Mouse (Mus musculus): ENCODE data around the gene Rbms3. TPM values are rescaled to one million over a fixed set of nuclear protein-coding genes. Genes with fewer than 3 reads are reported as not detected.

Gene Rbms3
- polyA plus RNA-seq, 1 experiment from 2014 or later, result 76.1 TPM

- no peak overlapping the region for H3K9ac ChIP-seq (ENCODE audit: low read length)
- no peaks in the 10 kb centered on the region for H3K9me3 ChIP-seq (replicated peaks; ENCODE audit: control insufficient read depth, low read length)
- WGBS, result 77% methylated on average over 11 of the region's 11 CpGs
- no peak overlapping the region for H3K4me2 ChIP-seq (ENCODE audit: low read depth, low read length)
- H3K4me3 ChIP-seq (replicated peaks; ENCODE audit: low read length), result no peak overlapping the region
- no peaks in the 10 kb centered on the region for H3K27me3 ChIP-seq (ENCODE audit: control insufficient read depth, insufficient read depth, low read length)
- no peaks in the 10 kb centered on the region for H3K4me1 ChIP-seq (ENCODE audit: control insufficient read depth, insufficient read depth, low read length)
- ATAC-seq (ENCODE audit: insufficient read depth, low FRiP score), result no peak
- H3K36me3 ChIP-seq (ENCODE audit: control insufficient read depth, insufficient read depth, low read length), result peaks cover 4% of the 10 kb centered on the region; the same call in 1 of the 2 replicates
- no peak overlapping the region for H3K27ac ChIP-seq (ENCODE audit: low read length)
Measured at GRCm38 (mm10) chr9:116786136-116787046, 843.3 kb downstream of the Rbms3 start.

GRCm38 (mm10) chr9:116771820-116772219, 857.9 kb downstream of the Rbms3 start:
- no peak overlapping the region for H3K9ac ChIP-seq (ENCODE audit: low read length)
- H3K4me1 ChIP-seq (ENCODE audit: control insufficient read depth, insufficient read depth, low read length), result no peaks in the 10 kb centered on the region
- H3K9me3 ChIP-seq (replicated peaks; ENCODE audit: control insufficient read depth, low read length), result no peaks in the 10 kb centered on the region
- 39% methylated on average over 3 of the region's 3 CpGs for WGBS
- no peak overlapping the region for H3K4me3 ChIP-seq (replicated peaks; ENCODE audit: low read length)
- H3K4me2 ChIP-seq (ENCODE audit: low read depth, low read length), result no peak overlapping the region
- no peak for ATAC-seq (ENCODE audit: insufficient read depth, low FRiP score)
- H3K36me3 ChIP-seq (ENCODE audit: control insufficient read depth, insufficient read depth, low read length), result no peaks in the 10 kb centered on the region
- H3K27me3 ChIP-seq (ENCODE audit: control insufficient read depth, insufficient read depth, low read length), result no peaks in the 10 kb centered on the region
- H3K27ac ChIP-seq (ENCODE audit: low read length), result no peak overlapping the region

GRCm38 (mm10) chr9:116769358-116770054, 860.2 kb downstream of the Rbms3 start:
- H3K36me3 ChIP-seq (ENCODE audit: control insufficient read depth, insufficient read depth, low read length), result no peaks in the 10 kb centered on the region
- no peak overlapping the region for H3K4me3 ChIP-seq (replicated peaks; ENCODE audit: low read length)
- no peak overlapping the region for H3K9ac ChIP-seq (ENCODE audit: low read length)
- H3K9me3 ChIP-seq (replicated peaks; ENCODE audit: control insufficient read depth, low read length), result no peaks in the 10 kb centered on the region
- WGBS, result 56% methylated on average over 12 of the region's 12 CpGs
- H3K4me1 ChIP-seq (ENCODE audit: control insufficient read depth, insufficient read depth, low read length), result no peaks in the 10 kb centered on the region
- no peak overlapping the region for H3K4me2 ChIP-seq (ENCODE audit: low read depth, low read length)
- no peaks in the 10 kb centered on the region for H3K27me3 ChIP-seq (ENCODE audit: control insufficient read depth, insufficient read depth, low read length)
- H3K27ac ChIP-seq (ENCODE audit: low read length), result no peak overlapping the region
- ATAC-seq (ENCODE audit: insufficient read depth, low FRiP score), result no peak

GRCm38 (mm10) chr9:116762395-116763025, 867.2 kb downstream of the Rbms3 start:
- no peak overlapping the region for H3K27ac ChIP-seq (ENCODE audit: low read length)
- H3K4me1 ChIP-seq (ENCODE audit: control insufficient read depth, insufficient read depth, low read length), result no peaks in the 10 kb centered on the region
- H3K4me2 ChIP-seq (ENCODE audit: low read depth, low read length), result no peak overlapping the region
- no peaks in the 10 kb centered on the region for H3K27me3 ChIP-seq (ENCODE audit: control insufficient read depth, insufficient read depth, low read length)
- no peak overlapping the region for H3K4me3 ChIP-seq (replicated peaks; ENCODE audit: low read length)
- peak; percentile 25; the same call in 1 of the 2 replicates for ATAC-seq (ENCODE audit: insufficient read depth, low FRiP score)
- no peaks in the 10 kb centered on the region for H3K36me3 ChIP-seq (ENCODE audit: control insufficient read depth, insufficient read depth, low read length)
- H3K9me3 ChIP-seq (replicated peaks; ENCODE audit: control insufficient read depth, low read length), result no peaks in the 10 kb centered on the region
- H3K9ac ChIP-seq (ENCODE audit: low read length), result no peak overlapping the region
- WGBS, result 55% methylated on average over 10 of the region's 10 CpGs

GRCm38 (mm10) chr9:116748857-116749584, 880.7 kb downstream of the Rbms3 start:
- Histone ChIP-seq H3K4me1 (ENCODE audit: control insufficient read depth, insufficient read depth, low read length) (0 out of 2 replicates have a peak, but pooled peaks cover 5% of the 10 kb centered on the region), H3K4me2 (ENCODE audit: low read depth, low read length) (no peak overlapping the region), H3K4me3 (replicated peaks; ENCODE audit: low read length) (no peak overlapping the region), H3K36me3 (ENCODE audit: control insufficient read depth, insufficient read depth, low read length) (no peaks in the 10 kb centered on the region), H3K27me3 (ENCODE audit: control insufficient read depth, insufficient read depth, low read length) (no peaks in the 10 kb centered on the region), H3K9ac (ENCODE audit: low read length) (no peak overlapping the region), H3K27ac (ENCODE audit: low read length) (no peak overlapping the region), H3K9me3 (replicated peaks; ENCODE audit: control insufficient read depth, low read length) (no peaks in the 10 kb centered on the region)
- WGBS, result 42% methylated on average over 11 of the region's 11 CpGs
- no peak for ATAC-seq (ENCODE audit: insufficient read depth, low FRiP score)

GRCm38 (mm10) chr9:116748346-116748745, 881.4 kb downstream of the Rbms3 start:
- no peaks in the 10 kb centered on the region for H3K36me3 ChIP-seq (ENCODE audit: control insufficient read depth, insufficient read depth, low read length)
- H3K4me2 ChIP-seq (ENCODE audit: low read depth, low read length), result no peak overlapping the region
- no peak overlapping the region for H3K4me3 ChIP-seq (replicated peaks; ENCODE audit: low read length)
- H3K4me1 ChIP-seq (ENCODE audit: control insufficient read depth, insufficient read depth, low read length), result 0 out of 2 replicates have a peak, but pooled peaks cover 5% of the 10 kb centered on the region
- ATAC-seq (ENCODE audit: insufficient read depth, low FRiP score), result no peak
- no peaks in the 10 kb centered on the region for H3K9me3 ChIP-seq (replicated peaks; ENCODE audit: control insufficient read depth, low read length)
- no peak overlapping the region for H3K9ac ChIP-seq (ENCODE audit: low read length)
- H3K27ac ChIP-seq (ENCODE audit: low read length), result no peak overlapping the region
- 60% methylated on average over 4 of the region's 4 CpGs for whole genome bisulfite sequencing
- no peaks in the 10 kb centered on the region for H3K27me3 ChIP-seq (ENCODE audit: control insufficient read depth, insufficient read depth, low read length)

GRCm38 (mm10) chr9:116746871-116747270, 882.8 kb downstream of the Rbms3 start:
- Histone ChIP-seq H3K36me3 (ENCODE audit: control insufficient read depth, insufficient read depth, low read length) (no peaks in the 10 kb centered on the region), H3K27me3 (ENCODE audit: control insufficient read depth, insufficient read depth, low read length) (no peaks in the 10 kb centered on the region), H3K4me2 (ENCODE audit: low read depth, low read length) (no peak overlapping the region), H3K4me1 (ENCODE audit: control insufficient read depth, insufficient read depth, low read length) (0 out of 2 replicates have a peak, but pooled peaks cover 5% of the 10 kb centered on the region), H3K9me3 (replicated peaks; ENCODE audit: control insufficient read depth, low read length) (no peaks in the 10 kb centered on the region), H3K4me3 (replicated peaks; ENCODE audit: low read length) (no peak overlapping the region), H3K9ac (ENCODE audit: low read length) (no peak overlapping the region), H3K27ac (ENCODE audit: low read length) (no peak overlapping the region)
- no peak for ATAC-seq (ENCODE audit: insufficient read depth, low FRiP score)
- WGBS, result 79% methylated on average over 3 of the region's 3 CpGs

GRCm38 (mm10) chr9:116737786-116738185, 891.9 kb downstream of the Rbms3 start:
- ATAC-seq (ENCODE audit: insufficient read depth, low FRiP score), result no peak
- H3K4me1 ChIP-seq (ENCODE audit: control insufficient read depth, insufficient read depth, low read length), result no peaks in the 10 kb centered on the region
- no peaks in the 10 kb centered on the region for H3K9me3 ChIP-seq (replicated peaks; ENCODE audit: control insufficient read depth, low read length)
- H3K9ac ChIP-seq (ENCODE audit: low read length), result no peak overlapping the region
- no peak overlapping the region for H3K27ac ChIP-seq (ENCODE audit: low read length)
- WGBS, result 83% methylated on average over 2 of the region's 2 CpGs
- H3K4me2 ChIP-seq (ENCODE audit: low read depth, low read length), result no peak overlapping the region
- no peaks in the 10 kb centered on the region for H3K36me3 ChIP-seq (ENCODE audit: control insufficient read depth, insufficient read depth, low read length)
- no peak overlapping the region for H3K4me3 ChIP-seq (replicated peaks; ENCODE audit: low read length)
- H3K27me3 ChIP-seq (ENCODE audit: control insufficient read depth, insufficient read depth, low read length), result no peaks in the 10 kb centered on the region

Measured in stomach, embryonic 16.5 days (tissue).